Mouse (Mus musculus): ENCODE results near the gene Timm17a.

The Timm17a gene

DNA sequence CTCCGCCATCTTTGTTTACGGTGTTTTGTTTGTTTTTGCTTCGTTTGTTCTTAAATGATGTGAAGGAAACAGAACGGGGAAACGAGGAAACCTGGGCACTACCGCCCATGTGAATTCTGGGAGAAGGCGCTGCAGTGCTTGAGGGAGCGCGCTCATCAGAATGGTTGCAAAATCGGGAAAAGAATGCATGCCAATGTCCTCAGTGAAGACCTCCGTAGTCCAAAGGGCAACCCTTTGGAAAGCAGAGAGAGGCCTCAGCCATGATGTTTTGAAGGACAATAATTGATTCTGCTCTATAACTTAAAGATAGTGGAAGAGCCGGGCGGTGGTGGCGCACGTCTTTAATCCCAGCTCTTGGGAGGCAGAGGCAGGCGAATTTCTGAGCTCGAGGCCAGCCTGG lies 31.7 kb downstream of the Timm17a start:
- no peak for DNase-seq (ENCODE audit: extremely low spot score, low read depth, low spot score)

DNA sequence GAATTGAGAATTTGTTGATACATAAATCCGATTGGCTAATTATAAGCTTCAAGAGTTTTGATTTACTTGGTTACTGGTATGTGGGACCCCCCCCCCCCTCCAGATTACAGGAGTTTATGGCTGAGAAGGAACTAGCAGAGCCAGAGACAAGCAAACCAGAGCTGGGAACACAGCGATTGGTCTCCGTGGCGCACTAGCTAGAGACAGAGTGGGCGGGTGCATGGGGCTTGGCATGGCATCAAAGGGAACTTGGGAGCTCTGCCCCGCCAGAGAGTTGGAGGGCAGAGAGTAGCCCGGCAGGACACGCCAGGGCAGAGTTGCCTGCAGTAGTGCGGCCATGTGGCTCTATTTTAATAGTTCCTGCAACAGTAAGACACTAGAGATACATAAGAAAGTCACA lies 32.9 kb downstream of the Timm17a start:
- DNase-seq (ENCODE audit: extremely low spot score, low read depth, low spot score): no peak

DNA sequence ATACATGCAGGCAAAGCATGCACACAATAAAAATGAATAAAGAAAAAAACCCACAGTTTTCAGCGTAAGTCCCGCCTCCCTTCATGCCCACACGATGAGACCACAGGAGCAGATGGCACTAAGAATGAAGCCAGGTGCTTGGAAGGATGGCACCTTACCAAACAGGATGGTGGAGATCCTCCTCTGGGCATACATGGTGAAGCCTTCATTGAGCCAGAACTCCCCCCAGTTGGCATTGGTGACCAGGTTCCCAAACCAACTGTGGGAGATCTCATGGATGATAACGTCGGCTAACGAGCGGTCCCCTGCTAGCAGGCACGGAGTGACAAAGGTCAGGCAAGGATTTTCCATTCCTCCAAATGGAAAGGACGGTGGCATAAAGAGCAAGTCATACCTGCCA lies 42.2 kb downstream of the Timm17a start:
- no peak for DNase-seq (ENCODE audit: extremely low spot score, low read depth, low spot score)

DNA sequence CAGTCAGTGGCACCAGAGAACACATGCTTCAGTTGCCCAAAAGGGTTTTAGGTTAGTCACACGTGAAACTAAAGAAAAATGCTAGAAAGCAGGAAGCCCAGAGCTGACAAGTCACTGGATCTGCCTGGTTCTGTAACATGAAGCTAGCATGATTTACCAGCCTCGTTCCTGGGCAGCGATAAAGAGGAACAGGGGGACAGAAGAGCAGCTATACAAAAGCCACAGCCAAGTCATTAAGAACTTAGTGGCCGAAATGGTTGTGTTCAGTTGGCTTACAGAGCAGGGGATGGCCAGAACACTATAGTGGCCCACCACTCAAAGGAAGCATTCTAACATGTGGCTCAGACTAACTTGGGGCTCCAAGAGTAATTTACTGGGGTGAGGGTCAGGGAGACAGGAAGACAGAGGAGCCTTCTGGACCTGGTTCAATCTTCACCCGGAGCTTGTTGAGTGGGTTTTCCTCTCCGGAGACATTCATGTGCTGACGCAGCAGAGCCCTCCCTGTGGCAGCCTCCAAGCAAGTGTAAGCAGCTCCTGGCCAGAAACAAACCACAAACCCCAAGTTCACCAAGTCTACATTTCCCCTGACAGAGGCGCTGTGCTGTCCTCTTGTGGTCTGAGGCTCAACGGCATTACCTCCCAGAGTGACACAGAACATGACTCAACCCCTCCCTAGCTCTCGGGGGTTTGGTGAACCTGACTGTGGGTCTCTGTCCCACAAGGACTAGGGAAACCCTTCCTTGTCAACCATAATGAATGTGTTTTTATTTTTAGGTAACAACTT lies 45.7 kb downstream of the Timm17a start:
- no peak for DNase-seq (ENCODE audit: extremely low spot score, low read depth, low spot score)

DNA sequence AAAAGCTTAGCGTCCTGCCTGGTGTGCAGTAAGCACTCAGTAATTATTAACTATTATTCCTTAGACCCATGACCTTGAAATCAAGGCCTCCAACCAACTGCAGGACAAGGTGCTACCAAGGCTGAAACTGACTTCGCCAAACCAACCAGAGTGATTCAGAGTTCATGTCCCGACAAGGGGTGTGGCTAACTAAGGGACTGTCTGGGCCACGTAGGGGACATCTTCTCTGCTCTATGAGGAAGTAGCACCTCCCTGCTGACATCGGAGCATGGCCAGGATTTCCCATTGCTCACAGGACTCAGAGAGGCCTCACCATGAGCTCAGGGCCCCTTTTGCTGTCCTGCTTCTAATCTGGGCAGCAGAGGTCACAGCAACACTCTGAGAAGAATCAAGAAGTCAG lies 47.7 kb downstream of the Timm17a start:
- no peak for DNase-seq (ENCODE audit: extremely low spot score, low read depth, low spot score)

DNA sequence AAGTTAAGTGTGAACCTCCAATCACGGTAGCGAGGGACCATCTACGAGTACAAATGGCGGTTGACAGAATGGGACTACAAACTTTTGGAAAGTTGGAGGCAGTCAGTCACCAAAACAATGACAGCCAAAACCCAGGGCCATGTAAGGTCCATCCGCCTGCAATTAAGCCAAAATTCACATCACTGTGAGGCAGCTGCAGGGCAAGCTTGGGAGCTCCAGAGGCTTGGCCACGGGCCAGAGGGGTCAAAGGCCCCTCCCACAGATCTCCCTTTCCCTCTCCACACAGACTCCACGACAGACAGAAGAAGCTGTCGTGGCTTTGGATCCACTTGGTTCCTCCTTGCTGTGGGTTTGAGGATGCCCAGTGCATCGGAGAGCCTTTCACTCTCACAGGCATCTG lies 50.3 kb downstream of the Timm17a start:
- DNase-seq (ENCODE audit: extremely low spot score, low read depth, low spot score): no peak

DNA sequence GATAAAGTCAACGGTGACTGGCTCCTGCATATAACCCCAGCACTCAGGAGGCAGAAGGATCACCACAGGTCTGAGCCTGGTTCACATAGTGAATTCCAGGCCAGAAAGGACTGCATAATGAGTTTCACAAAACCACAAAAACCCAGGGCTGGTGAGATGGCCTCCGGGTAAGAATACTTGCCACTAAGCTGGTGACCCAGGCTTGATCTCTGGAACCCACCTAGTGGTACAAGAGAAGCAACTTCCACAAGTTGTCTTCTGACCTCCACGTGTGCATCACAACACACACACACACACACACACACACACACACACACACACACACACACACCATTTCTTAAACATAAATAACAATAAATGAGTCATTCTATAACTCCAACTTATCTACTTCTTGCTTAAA lies 51.2 kb downstream of the Timm17a start:
- no peak for DNase-seq (ENCODE audit: extremely low spot score, low read depth, low spot score)

DNA sequence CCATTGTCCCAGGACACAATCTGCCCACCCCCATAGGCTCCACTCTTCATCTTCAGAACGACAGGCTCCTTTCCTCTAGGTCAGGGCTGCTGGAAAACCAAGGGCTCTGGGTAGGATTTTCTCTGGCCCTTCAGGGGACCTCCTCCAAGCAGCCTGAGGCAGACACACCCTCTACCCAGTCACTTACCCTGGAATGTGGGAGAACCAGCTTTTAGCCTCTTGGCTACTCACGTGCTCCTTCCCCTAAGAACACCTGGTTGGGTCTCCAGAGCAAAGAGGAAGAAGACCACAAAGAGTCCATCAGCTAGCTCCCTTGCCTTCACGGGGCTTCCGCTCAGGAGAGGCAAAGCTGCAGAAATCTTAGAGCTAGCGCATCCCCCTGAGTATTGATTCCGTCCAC lies 52.6 kb downstream of the Timm17a start:
- DNase-seq (ENCODE audit: extremely low spot score, low read depth, low spot score): no peak

DNA sequence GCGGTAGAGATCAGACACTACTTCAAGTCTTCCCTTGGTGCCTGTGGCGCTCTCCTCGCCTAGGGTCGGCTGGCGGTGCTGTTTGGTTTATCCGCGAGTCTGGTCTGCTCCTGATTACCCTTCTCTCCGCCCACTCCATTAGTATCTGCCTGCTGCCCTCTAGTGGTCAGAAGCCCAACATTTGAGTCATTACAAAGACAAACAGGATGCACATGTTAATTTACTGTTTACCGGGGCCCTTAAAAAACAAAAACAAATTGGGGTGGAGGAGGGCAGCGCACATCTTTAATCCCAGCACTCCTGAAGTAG lies 54.5 kb downstream of the Timm17a start:
- DNase-seq (ENCODE audit: extremely low spot score, low read depth, low spot score): peak; percentile 73

DNA sequence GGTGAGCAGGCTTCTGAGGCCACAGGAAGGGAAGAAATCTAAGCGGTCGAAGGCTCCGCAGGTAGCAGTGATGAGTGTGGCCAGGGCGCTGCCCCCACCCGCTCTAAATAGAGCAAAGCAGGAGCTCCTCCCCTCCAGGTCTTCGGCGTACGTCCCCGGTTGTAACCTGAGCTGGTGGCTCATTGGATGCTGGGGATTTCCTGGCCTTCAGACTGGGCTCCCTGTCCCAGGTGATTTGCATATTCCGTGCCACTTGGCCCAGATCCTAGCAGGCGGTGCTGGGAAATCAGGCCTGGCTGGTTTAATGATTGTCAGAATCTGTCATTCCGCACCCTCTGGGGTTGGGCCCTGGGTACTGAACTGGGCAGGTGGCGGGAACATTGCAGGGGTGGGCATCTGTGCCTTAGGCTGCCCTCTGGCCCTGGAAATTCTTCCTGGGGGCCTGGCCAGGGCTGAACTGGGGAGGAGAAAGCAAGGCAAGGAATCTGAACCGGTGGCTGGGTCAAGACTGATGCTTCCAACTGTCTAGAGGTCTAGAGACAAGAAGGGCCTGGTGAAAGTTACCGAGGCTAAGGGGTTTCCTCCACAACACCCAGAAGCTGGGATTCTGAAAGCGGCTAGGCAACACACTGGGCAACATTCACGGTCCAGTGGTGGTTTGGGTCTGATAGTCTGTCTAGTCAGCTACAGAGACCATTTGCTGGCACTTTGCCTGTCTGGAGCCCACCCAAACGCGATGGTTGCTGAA lies 55.0 kb downstream of the Timm17a start, which contains the start of gene Elf3:
Gene Elf3, minus strand, starts transcription at position 189 of the 748 bp plus-strand sequence.
- DNase-seq (ENCODE audit: extremely low spot score, low read depth, low spot score): peak; percentile 53

DNA sequence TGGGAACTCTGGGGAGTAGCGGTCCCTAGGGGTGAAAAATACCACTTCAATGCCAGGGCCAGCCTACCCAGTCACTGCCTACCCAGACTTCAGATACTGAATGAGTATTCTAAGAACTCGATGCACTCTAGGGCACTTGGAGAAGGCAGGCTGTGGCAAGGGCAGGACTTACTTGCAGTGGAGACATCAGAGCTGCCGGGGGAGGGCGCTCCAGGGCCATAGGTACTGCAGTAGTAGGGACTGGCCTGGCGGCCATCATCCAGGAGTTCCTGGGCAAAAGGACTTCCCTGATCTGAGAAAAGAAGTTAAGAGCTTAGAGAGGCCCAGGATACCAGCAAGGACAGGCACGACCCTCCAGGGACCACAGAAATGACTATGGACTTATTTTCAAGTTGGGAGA lies 57.3 kb downstream of the Timm17a start:
- DNase-seq (ENCODE audit: extremely low spot score, low read depth, low spot score): no peak

DNA sequence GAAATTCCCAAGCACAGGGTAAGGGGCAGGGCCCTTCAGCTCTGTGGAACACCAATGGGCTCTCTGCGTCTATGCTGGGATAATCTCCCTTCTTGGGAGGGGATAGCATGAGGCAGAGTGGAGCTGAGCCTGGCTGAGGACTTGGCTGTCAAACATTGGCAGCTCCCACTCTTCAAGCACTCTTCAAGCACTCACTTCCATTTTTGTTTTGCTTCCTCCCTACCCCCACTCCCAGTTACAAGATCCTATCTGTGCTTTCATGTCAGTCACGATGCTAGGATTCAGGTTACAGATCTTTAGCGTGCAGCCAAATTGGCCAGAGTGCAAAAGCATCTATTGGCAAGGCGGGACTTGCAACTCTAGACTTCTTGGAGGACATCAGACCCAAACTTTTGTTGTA lies 60.7 kb downstream of the Timm17a start:
- no peak for DNase-seq (ENCODE audit: extremely low spot score, low read depth, low spot score)

DNA sequence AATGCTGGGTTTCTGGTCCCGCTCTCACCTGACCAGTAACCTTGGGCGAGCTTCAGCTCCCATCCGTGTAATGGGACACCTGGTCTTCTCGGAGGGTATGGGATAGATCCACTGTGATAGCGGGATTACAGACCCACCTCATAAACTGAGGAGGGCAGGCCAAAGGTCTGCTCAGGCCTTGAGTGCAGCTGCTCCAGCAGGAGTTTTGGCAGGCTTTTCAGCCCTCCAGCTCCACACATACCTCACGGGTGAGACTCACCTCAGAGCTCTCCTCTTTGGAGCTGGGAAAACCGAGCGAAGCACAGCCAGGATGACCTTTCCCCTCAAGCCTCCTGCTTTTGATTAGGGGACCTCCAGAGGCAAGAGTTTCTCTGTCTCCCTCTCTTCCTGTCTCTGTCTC lies 62.2 kb downstream of the Timm17a start:
- no peak for DNase-seq (ENCODE audit: extremely low spot score, low read depth, low spot score)

DNA sequence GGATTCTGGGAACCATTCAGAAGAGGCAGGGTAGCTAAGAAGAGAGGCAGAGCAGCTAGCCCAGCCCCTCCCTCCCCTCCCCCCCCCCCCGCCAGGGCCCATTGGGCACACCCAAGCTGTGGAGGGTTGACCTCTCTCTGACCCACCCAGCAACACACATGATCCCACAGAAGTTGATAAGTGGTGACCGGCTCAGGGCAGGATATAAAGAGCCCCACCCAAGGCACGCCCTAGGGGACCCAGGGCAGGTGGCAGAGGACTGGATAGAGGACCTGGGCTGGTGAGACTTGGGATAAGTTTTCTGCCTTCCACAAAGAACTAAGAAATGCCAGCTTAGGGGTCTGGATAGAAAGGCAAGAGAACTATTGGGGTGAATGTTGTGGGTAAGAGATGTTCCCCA lies 62.9 kb downstream of the Timm17a start:
- no peak for DNase-seq (ENCODE audit: extremely low spot score, low read depth, low spot score)

DNA sequence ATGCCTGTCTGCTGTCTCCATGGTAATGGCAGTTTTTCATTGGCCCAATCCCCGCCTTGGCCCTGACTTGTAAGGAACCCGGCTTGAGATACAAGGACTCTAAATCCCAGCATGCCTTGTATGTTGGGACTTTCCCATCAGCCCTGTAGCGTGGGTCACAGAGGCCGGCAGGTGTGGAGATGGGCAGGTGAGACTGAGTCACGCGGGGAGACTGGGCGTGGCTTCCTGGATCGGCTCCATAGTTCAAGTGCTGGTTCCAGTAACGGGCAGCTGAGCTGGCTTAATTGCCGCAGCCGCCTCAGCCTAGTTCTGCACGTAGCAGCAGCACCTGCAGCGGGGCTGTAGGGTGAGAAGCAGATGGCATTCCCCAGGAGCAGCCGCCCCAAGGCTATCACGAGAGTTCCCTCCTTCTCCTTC lies 65.1 kb downstream of the Timm17a start:
- DNase-seq (ENCODE audit: extremely low spot score, low read depth, low spot score): no peak
